Mouse (Mus musculus) spleen, adult 12 weeks (tissue): ENCODE measurements at regions not wholly inside any gene's neighbourhood (a gene's known extent, or its start where the extent isn't known, plus 50 kb on each side); places are given as distances from the start of the nearest gene placed in this dataset.

Experiments
- DNase-seq: peaks from one replicate; pipeline ENCODE4 v3.0.0; 2022; ENCODE audit warnings: low spot score

- no peak for DNase-seq
Observed at GRCm38 (mm10) chr17:45291052-45291451, 142.5 kb downstream of the Cdc5l start.

- no peak for DNase-seq
Observed at GRCm38 (mm10) chr17:45285621-45286189, 147.8 kb downstream of the Cdc5l start.

GRCm38 (mm10) chr17:45281554-45281953 is 152.0 kb downstream of the Cdc5l start:
- no peak for DNase-seq

- no peak for DNase-seq
Observed at GRCm38 (mm10) chr17:45279811-45280205, 153.7 kb downstream of the Cdc5l start.

GRCm38 (mm10) chr17:45279075-45279810 is 154.3 kb downstream of the Cdc5l start:
- no peak for DNase-seq

- DNase-seq, result no peak
Observed at GRCm38 (mm10) chr17:45277516-45277915, 156.0 kb downstream of the Cdc5l start.

GRCm38 (mm10) chr17:45276686-45277405 is 156.7 kb downstream of the Cdc5l start:
- DNase-seq, result no peak

GRCm38 (mm10) chr17:45274894-45275293 is 158.6 kb downstream of the Cdc5l start:
- no peak for DNase-seq

- no peak for DNase-seq
Observed at GRCm38 (mm10) chr17:45266776-45267175, 166.8 kb downstream of the Cdc5l start.

- DNase-seq, result no peak
Observed at GRCm38 (mm10) chr17:45265587-45265986, 167.9 kb downstream of the Cdc5l start.

GRCm38 (mm10) chr17:45264434-45264833 is 169.1 kb downstream of the Cdc5l start:
- DNase-seq, result no peak

GRCm38 (mm10) chr17:45260421-45260820 is 173.1 kb downstream of the Cdc5l start:
- DNase-seq, result no peak

- DNase-seq, result no peak
Observed at GRCm38 (mm10) chr17:45258007-45258406, 175.5 kb downstream of the Cdc5l start.

- DNase-seq, result no peak
Observed at GRCm38 (mm10) chr17:45252593-45253230, 180.8 kb downstream of the Cdc5l start.

- DNase-seq, result peak; percentile 20
Observed at GRCm38 (mm10) chr17:45251034-45251730, 182.4 kb downstream of the Cdc5l start.

- no peak for DNase-seq
Observed at GRCm38 (mm10) chr17:45250450-45250849, 183.1 kb downstream of the Cdc5l start.

GRCm38 (mm10) chr17:45247142-45248137 is 186.1 kb downstream of the Cdc5l start:
- DNase-seq, result no peak

GRCm38 (mm10) chr17:45244870-45245269 is 188.7 kb downstream of the Cdc5l start:
- no peak for DNase-seq

- DNase-seq, result no peak
Observed at GRCm38 (mm10) chr17:45243103-45243502, 190.4 kb downstream of the Cdc5l start.

- no peak for DNase-seq
Observed at GRCm38 (mm10) chr17:45242076-45242475, 191.5 kb downstream of the Cdc5l start.
